Mouse (Mus musculus) ovary, postnatal 10 days (tissue): ENCODE measurements around the gene Myl4.

Source experiments
- DNase-seq: peaks from one replicate; pipeline ENCODE4 v3.0.0; 2022; ENCODE audit warnings: low spot score

Myl4 gene

GRCm38 (mm10) chr11:104607491-104608245, 57.2 kb downstream of the Myl4 start, which contains the start of gene Itgb3:
TSS of gene Itgb3 (plus strand) at chr11:104608000.
- peak; percentile 50 for DNase-seq

GRCm38 (mm10) chr11:104608249-104608920, 57.9 kb downstream of the Myl4 start:
- DNase-seq: no peak

- DNase-seq: no peak
Measured at GRCm38 (mm10) chr11:104609033-104609684, 58.7 kb downstream of the Myl4 start.

GRCm38 (mm10) chr11:104609733-104610132, 59.3 kb downstream of the Myl4 start:
- DNase-seq: no peak

- no peak for DNase-seq
Measured at GRCm38 (mm10) chr11:104611579-104612151, 61.2 kb downstream of the Myl4 start.

- DNase-seq: no peak
Measured at GRCm38 (mm10) chr11:104613551-104613950, 63.1 kb downstream of the Myl4 start.

- DNase-seq: no peak
Measured at GRCm38 (mm10) chr11:104614130-104614529, 63.7 kb downstream of the Myl4 start.

GRCm38 (mm10) chr11:104616182-104616581, 65.7 kb downstream of the Myl4 start:
- no peak for DNase-seq

- DNase-seq: no peak
Measured at GRCm38 (mm10) chr11:104618638-104619076, 68.2 kb downstream of the Myl4 start.

- no peak for DNase-seq
Measured at GRCm38 (mm10) chr11:104619084-104620022, 68.9 kb downstream of the Myl4 start.

GRCm38 (mm10) chr11:104622040-104622962, 71.8 kb downstream of the Myl4 start:
- DNase-seq: no peak

- DNase-seq: no peak
Measured at GRCm38 (mm10) chr11:104624791-104625391, 74.4 kb downstream of the Myl4 start.

GRCm38 (mm10) chr11:104625453-104626402, 75.3 kb downstream of the Myl4 start:
- DNase-seq: no peak

GRCm38 (mm10) chr11:104626635-104627034, 76.2 kb downstream of the Myl4 start:
- DNase-seq: no peak

- DNase-seq: no peak
Measured at GRCm38 (mm10) chr11:104627616-104628301, 77.3 kb downstream of the Myl4 start.

- DNase-seq: no peak
Measured at GRCm38 (mm10) chr11:104628566-104628965, 78.1 kb downstream of the Myl4 start.

GRCm38 (mm10) chr11:104630185-104630835, 79.8 kb downstream of the Myl4 start:
- DNase-seq: no peak
